Mouse (Mus musculus) bone marrow, adult 2 months (tissue): ENCODE measurements around the gene Cwc22.

ENCODE experiments used
- CTCF ChIP-seq: fragments of 200-500 bp; IDR thresholded peaks from 2 replicates; pipeline ENCODE4 v1.5.1; 2011; ENCODE audit warnings: low read length, control low read depth; ENCODE audit not compliant: control insufficient read depth, insufficient read depth
- POLR2A ChIP-seq: fragments of 200-500 bp; IDR thresholded peaks from 2 replicates; pipeline ENCODE4 v1.6.1; 2011; ENCODE audit warnings: low read depth, mild to moderate bottlenecking, control low read depth, low read length, borderline replicate concordance; ENCODE audit not compliant: control insufficient read depth

GRCm38 (mm10) chr2:77872676-77873075 is 73.5 kb downstream of the Cwc22 start:
- TF ChIP-seq CTCF = no peak
- no peak for TF ChIP-seq POLR2A
